Mouse (Mus musculus): ENCODE measurements at regions not wholly inside any gene's neighbourhood (a gene's known extent, or its start where the extent isn't known, plus 50 kb on each side); places are given as distances from the start of the nearest gene placed in this dataset.

- DNase-seq (ENCODE audit: low read depth, low spot score) = peak; percentile 90
Measured at GRCm38 (mm10) chr7:31208237-31209054, 52.8 kb upstream of the Gramd1a start.

DNA sequence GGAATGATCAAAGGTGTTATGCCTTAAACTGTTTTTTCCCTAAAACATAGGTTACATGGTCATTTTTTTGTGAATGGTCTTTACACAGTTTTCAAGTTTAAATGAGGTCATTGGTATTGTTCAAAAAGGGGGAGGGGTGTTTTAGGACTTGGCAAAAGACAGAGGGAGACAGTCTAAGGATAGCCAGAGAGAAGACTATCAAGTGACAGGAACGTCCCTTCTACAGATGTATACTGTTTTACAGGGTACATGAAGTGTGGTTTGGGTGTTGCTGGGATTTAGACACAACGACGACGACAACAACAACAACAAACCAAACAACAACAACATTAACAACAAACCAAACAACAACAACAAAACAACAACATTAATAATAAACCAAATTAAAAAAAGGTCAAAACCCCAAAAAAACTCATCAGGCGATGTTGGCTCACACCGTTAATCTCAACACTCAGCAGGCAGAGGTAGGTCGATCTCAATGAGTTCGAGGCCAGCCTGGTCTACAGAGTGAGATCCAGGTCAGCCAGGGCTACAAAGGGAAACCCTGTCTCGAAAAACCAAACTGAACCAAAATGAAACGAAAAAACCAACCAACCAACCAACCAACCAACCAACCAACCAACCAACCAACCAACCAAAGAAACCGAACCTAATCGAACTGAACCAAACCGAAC lies 52.0 kb upstream of the Gramd1a start:
- no peak for DNase-seq (ENCODE audit: low read depth, low spot score)
